Mouse (Mus musculus): Measurements from ENCODE around the gene Mto1. TPM values are rescaled to one million over a fixed set of nuclear protein-coding genes. Genes with fewer than 3 reads are reported as not detected.

The Mto1 gene
- total RNA-seq (2012; rRNA removed) (28.7 and 32.3 TPM in 2 replicates), polyA plus RNA-seq (2012; ENCODE audit: insufficient read depth in 1 of 2, insufficient read length in 2 of 2, low read depth in 1 of 2, low replicate concordance in 2 of 2, missing spikeins in 1 of 2) (10 to 100 TPM in 1 of 2 experiments, not detected in 1; 27.7 TPM)

GRCm38 (mm10) chr9:78447973-78448873, at the start of gene Mto1, which contains the start of gene Gm17324:
Gene Mto1 (plus strand): TSS chr9:78448208.
Gene Gm17324 (minus strand): TSS chr9:78448786.
- H3K4me1 ChIP-seq (ENCODE audit: control insufficient read depth in 1 of 2, insufficient read depth in 2 of 2, low read length in 2 of 2) = peaks cover 4 to 24% of the 10 kb centered on the region in 2 experiments
- H3K27ac ChIP-seq (ENCODE audit: control insufficient read depth, low read depth, low read length) = peak within 1 kb of the TSS; percentile 94
- peaks cover 15% of the 10 kb centered on the region for H3K79me2 ChIP-seq (ENCODE audit: control insufficient read depth, insufficient read depth, low read length, poor library complexity)
- TF ChIP-seq EP300 (IDR thresholded peaks at IDR 0.05; ENCODE audit: low read depth in 1 of 2, low read length in 2 of 2) (peak in 1 of 2 experiments; percentile 44; a peak in 1 of 4 replicates), MXI1 (IDR thresholded peaks at IDR 0.05; ENCODE audit: low read depth, low read length) (peak; percentile 86), ZNF384 (IDR thresholded peaks at IDR 0.05; ENCODE audit: low read depth, low read length) (no peak), POLR2A (IDR thresholded peaks at IDR 0.05; ENCODE audit: control insufficient read depth in 1 of 2, insufficient read depth in 1 of 2, low read depth in 1 of 2, low read length in 2 of 2, poor library complexity in 1 of 2) (peak; percentile 94 to 95), ELF1 (IDR thresholded peaks at IDR 0.05; ENCODE audit: low read depth, low read length) (no peak), NELFE (IDR thresholded peaks at IDR 0.05; ENCODE audit: low read depth, low read length) (peak; percentile 66), TBP (IDR thresholded peaks at IDR 0.05; ENCODE audit: low read depth, low read length) (peak; percentile 83), TAL1 (IDR thresholded peaks at IDR 0.05; ENCODE audit: low read length) (peak; percentile 34; the same call in 1 of the 2 replicates), E2F4 (IDR thresholded peaks at IDR 0.05; ENCODE audit: borderline replicate concordance, low read depth, low read length) (peak; percentile 100), MYC (IDR thresholded peaks at IDR 0.05; ENCODE audit: low read depth, low read length) (peak; percentile 80; the same call in 1 of the 2 replicates), NRF1 (IDR thresholded peaks at IDR 0.05; ENCODE audit: insufficient read depth, low read depth, low read length, poor library complexity, severe bottlenecking) (peak; percentile 86), RCOR1 (IDR thresholded peaks at IDR 0.05; ENCODE audit: low read depth, low read length) (no peak), HCFC1 (IDR thresholded peaks at IDR 0.05; ENCODE audit: low read depth, low read length) (peak; percentile 79), MAX (IDR thresholded peaks at IDR 0.05; ENCODE audit: low read length) (no peak; the same call in 1 of the 2 replicates), ZMIZ1 (IDR thresholded peaks at IDR 0.05; ENCODE audit: low read depth, low read length) (peak; percentile 19; the same call in 1 of the 2 replicates), SIN3A (IDR thresholded peaks at IDR 0.05; ENCODE audit: low read length) (peak; percentile 57; the same call in 1 of the 2 replicates), GATA1 (IDR thresholded peaks at IDR 0.05; ENCODE audit: low read depth, low read length) (peak; percentile 82)
- peak within 1 kb of the TSS; percentile 62 to 100 for H3K4me3 ChIP-seq (ENCODE audit: control insufficient read depth in 1 of 2, insufficient read depth in 1 of 2, low read depth in 2 of 2, low read length in 2 of 2)
- peak within 1 kb of the TSS; percentile 100 for H3K9ac ChIP-seq (ENCODE audit: control insufficient read depth, low read depth, low read length, poor library complexity, severe bottlenecking)
- H3K27me3 ChIP-seq (ENCODE audit: control insufficient read depth in 1 of 2, insufficient read depth in 2 of 2, low read length in 2 of 2) = no peaks in the 10 kb centered on the region
- H3K9me3 ChIP-seq (replicated peaks; ENCODE audit: insufficient read depth, low read length) = no peaks in the 10 kb centered on the region
- peaks cover 7 to 27% of the 10 kb centered on the region in 2 experiments for H3K36me3 ChIP-seq (ENCODE audit: control insufficient read depth in 1 of 2, insufficient read depth in 2 of 2, low read length in 2 of 2)
- DNase-seq (ENCODE audit: low read depth, low spot score) = peak; percentile 95

GRCm38 (mm10) chr9:78400570-78400969, 47.4 kb upstream of the Mto1 start:
- H3K9ac ChIP-seq (ENCODE audit: control insufficient read depth, low read depth, low read length, poor library complexity, severe bottlenecking) = no peak overlapping the region
- TF ChIP-seq MYC (IDR thresholded peaks at IDR 0.05; ENCODE audit: low read depth, low read length) = no peak
- TF ChIP-seq ZMIZ1 (IDR thresholded peaks at IDR 0.05; ENCODE audit: low read depth, low read length) = no peak
- TF ChIP-seq ELF1 (IDR thresholded peaks at IDR 0.05; ENCODE audit: low read depth, low read length) = no peak
- TF ChIP-seq GATA1 (IDR thresholded peaks at IDR 0.05; ENCODE audit: low read depth, low read length) = no peak
- TF ChIP-seq ZC3H11A (IDR thresholded peaks at IDR 0.05; ENCODE audit: low read depth, low read length) = no peak
- no peak for TF ChIP-seq MYB (IDR thresholded peaks at IDR 0.05; ENCODE audit: low read depth, low read length)
- no peak for TF ChIP-seq RAD21 (IDR thresholded peaks at IDR 0.05; ENCODE audit: low read depth, low read length)
- no peak for TF ChIP-seq E2F4 (IDR thresholded peaks at IDR 0.05; ENCODE audit: borderline replicate concordance, low read depth, low read length)
- no peak for TF ChIP-seq MAFK (IDR thresholded peaks at IDR 0.05; ENCODE audit: borderline replicate concordance, low read depth, low read length)
- TF ChIP-seq CHD2 (IDR thresholded peaks at IDR 0.05; ENCODE audit: low read length) = no peak
- no peak for TF ChIP-seq POLR2AphosphoS2 (IDR thresholded peaks at IDR 0.05; ENCODE audit: low read length)
- no peak for TF ChIP-seq JUND (IDR thresholded peaks at IDR 0.05; ENCODE audit: low read depth, low read length)
- TF ChIP-seq TCF12 (IDR thresholded peaks at IDR 0.05; ENCODE audit: low read depth, low read length) = no peak
- no peak for TF ChIP-seq HCFC1 (IDR thresholded peaks at IDR 0.05; ENCODE audit: low read depth, low read length)
- TF ChIP-seq TAL1 (IDR thresholded peaks at IDR 0.05; ENCODE audit: low read length) = no peak
- no peak for TF ChIP-seq MAZ (IDR thresholded peaks at IDR 0.05; ENCODE audit: low read depth, low read length)
- TF ChIP-seq EP300 (IDR thresholded peaks at IDR 0.05; ENCODE audit: low read depth in 1 of 2, low read length in 2 of 2) = no peak
- no peak for TF ChIP-seq KAT2A (conservative IDR thresholded peaks at IDR 0.05; ENCODE audit: low read depth, low read length)
- TF ChIP-seq POLR2A (IDR thresholded peaks at IDR 0.05; ENCODE audit: control insufficient read depth in 1 of 2, insufficient read depth in 1 of 2, low read depth in 1 of 2, low read length in 2 of 2, poor library complexity in 1 of 2) = no peak

More at GRCm38 (mm10) chr9:78400570-78400969, 47.4 kb upstream of the Mto1 start:
- H3K27ac ChIP-seq (ENCODE audit: control insufficient read depth, low read depth, low read length) = no peak overlapping the region
- no peak overlapping the region for H3K4me3 ChIP-seq (ENCODE audit: control insufficient read depth in 1 of 2, insufficient read depth in 1 of 2, low read depth in 2 of 2, low read length in 2 of 2)
- H3K4me1 ChIP-seq (ENCODE audit: control insufficient read depth in 1 of 2, insufficient read depth in 2 of 2, low read length in 2 of 2) = peaks cover 2 to 4% of the 10 kb centered on the region in 2 experiments; a peak in 3 of 4 replicates
- H3K36me3 ChIP-seq (ENCODE audit: control insufficient read depth in 1 of 2, insufficient read depth in 2 of 2, low read length in 2 of 2) = peaks cover 9 to 11% of the 10 kb centered on the region in 2 experiments
- DNase-seq (ENCODE audit: low read depth, low spot score) = no peak
- H3K9me3 ChIP-seq (replicated peaks; ENCODE audit: insufficient read depth, low read length) = no peaks in the 10 kb centered on the region
- H3K79me2 ChIP-seq (ENCODE audit: control insufficient read depth, insufficient read depth, low read length, poor library complexity) = peaks cover 13% of the 10 kb centered on the region
- H3K27me3 ChIP-seq (ENCODE audit: control insufficient read depth in 1 of 2, insufficient read depth in 2 of 2, low read length in 2 of 2) = no peaks in the 10 kb centered on the region
